Comparison of ENCODE assay signal across 28 mouse cellular contexts in the genomic region with DNA sequence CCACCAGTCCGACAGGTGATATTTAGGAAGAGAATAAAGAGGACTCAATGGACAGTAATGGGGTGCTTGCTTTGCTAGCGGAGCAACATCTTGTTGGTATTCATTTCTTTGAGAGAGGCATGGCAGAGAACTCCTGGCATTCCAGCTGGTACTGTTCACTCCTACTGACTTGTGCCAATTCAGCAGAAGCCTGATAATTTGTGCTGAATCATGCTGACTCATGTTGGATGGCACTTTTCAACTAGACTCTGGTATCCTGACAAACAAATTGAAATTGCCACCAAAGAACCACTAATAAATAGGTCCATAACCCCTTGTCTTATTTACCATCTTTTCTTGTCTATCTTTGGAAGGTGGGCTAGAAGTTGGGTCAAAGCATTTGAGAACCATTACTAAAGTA. TPM values are rescaled to one million over a fixed set of nuclear protein-coding genes. Genes with fewer than 3 reads are reported as not detected.
DNase-seq lines count a peak whose midpoint lies in the region; ATAC-seq and TF ChIP-seq lines count a peak whose summit lies in the region.
"Had no signal": no experiment of that assay in that cellular context is flagged by ENCODE, and none has a peak within 500 bp of the region (broad histone marks: within the 10 kb centered on the region; RNA-seq: fewer than 3 reads in every experiment).

No protein-coding gene starts in this region.

- no peak overlapping the region for H3K9ac ChIP-seq in liver, embryonic 14.5 days (replicated peaks)
- no peak overlapping the region for H3K9ac ChIP-seq in liver, embryonic 11.5 days (ENCODE audit: low read depth, low read length)
- H3K9ac ChIP-seq in ES-E14 (ENCODE audit: insufficient read depth, low read depth, low read length, poor library complexity, severe bottlenecking) = no peak overlapping the region
- H3K9ac ChIP-seq: embryonic facial prominence, embryonic 15.5 days; forebrain, embryonic 15.5 days; limb, embryonic 15.5 days; lung, embryonic 15.5 days had no signal

- no peaks in the 10 kb centered on the region for H3K4me1 ChIP-seq in liver, embryonic 14.5 days (replicated peaks; ENCODE audit: control insufficient read depth in 2 of 2, insufficient read depth in 2 of 2, low read length in 1 of 2)
- H3K4me1 ChIP-seq in liver, embryonic 11.5 days (replicated peaks; ENCODE audit: control insufficient read depth, insufficient read depth, low read length) = no peaks in the 10 kb centered on the region
- no peaks in the 10 kb centered on the region for H3K4me1 ChIP-seq in ES-E14 (ENCODE audit: control insufficient read depth in 2 of 2, insufficient read depth in 2 of 2, low read length in 2 of 2, poor library complexity in 1 of 2)
- H3K4me1 ChIP-seq: embryonic facial prominence, embryonic 10.5 days; embryonic facial prominence, embryonic 15.5 days; forebrain, embryonic 15.5 days; limb, embryonic 10.5 days; limb, embryonic 15.5 days; lung, embryonic 15.5 days had no signal

- H3K36me3 ChIP-seq in liver, embryonic 14.5 days (replicated peaks; ENCODE audit: control insufficient read depth, insufficient read depth, low read depth) = no peaks in the 10 kb centered on the region
- no peaks in the 10 kb centered on the region for H3K36me3 ChIP-seq in liver, embryonic 11.5 days (ENCODE audit: control insufficient read depth, insufficient read depth, low read length)
- H3K36me3 ChIP-seq in ES-E14 (ENCODE audit: control insufficient read depth, insufficient read depth, low read length, poor library complexity, severe bottlenecking) = no peaks in the 10 kb centered on the region
- H3K36me3 ChIP-seq: embryonic facial prominence, embryonic 10.5 days; embryonic facial prominence, embryonic 15.5 days; forebrain, embryonic 15.5 days; limb, embryonic 10.5 days; limb, embryonic 15.5 days; lung, embryonic 15.5 days had no signal

- DNase-seq in liver, embryonic 14.5 days (ENCODE audit: low read depth in 3 of 3, low spot score in 3 of 3) = peak; percentile 0 to 13 (median 7)
- DNase-seq in liver, embryonic 11.5 days (ENCODE audit: low spot score) = no peak
- peak; percentile 6 for DNase-seq in ES-E14 (ENCODE audit: low read depth, low spot score)
- DNase-seq in brain, adult 2 months (ENCODE audit: low read depth, low spot score) = peak; percentile 6
- no peak for DNase-seq in adrenal gland, postnatal 14 days
- DNase-seq in urinary bladder, postnatal 14 days (ENCODE audit: low spot score) = no peak
- DNase-seq: adrenal gland, postnatal 10 days; cerebellum, adult 8-10 months; cerebellum, postnatal 25 days; gastrocnemius, postnatal 10 days; heart, postnatal 14 days; kidney, adult 2 months; kidney, postnatal 4 days; layer of hippocampus, adult 9-11 months; right cerebral cortex, adult 18-20 months; spleen, adult 18-20 months; thymus, postnatal 14 days had no signal

- no peaks in the 10 kb centered on the region for H3K9me3 ChIP-seq in liver, embryonic 14.5 days (ENCODE audit: control insufficient read depth, low read length)
- no peaks in the 10 kb centered on the region for H3K9me3 ChIP-seq in liver, embryonic 11.5 days (ENCODE audit: control insufficient read depth, low read length)
- no peaks in the 10 kb centered on the region for H3K9me3 ChIP-seq in ES-E14 (ENCODE audit: control insufficient read depth, insufficient read depth, low read depth, low read length)
- H3K9me3 ChIP-seq: embryonic facial prominence, embryonic 10.5 days; embryonic facial prominence, embryonic 15.5 days; forebrain, embryonic 15.5 days; limb, embryonic 10.5 days; limb, embryonic 15.5 days; lung, embryonic 15.5 days had no signal

- no peaks in the 10 kb centered on the region for H3K27me3 ChIP-seq in liver, embryonic 14.5 days (ENCODE audit: control insufficient read depth, insufficient read depth, low read length)
- H3K27me3 ChIP-seq in liver, embryonic 11.5 days (replicated peaks; ENCODE audit: control insufficient read depth, insufficient read depth, low read length) = no peaks in the 10 kb centered on the region
- H3K27me3 ChIP-seq: embryonic facial prominence, embryonic 15.5 days; forebrain, embryonic 15.5 days; limb, embryonic 15.5 days; lung, embryonic 15.5 days had no signal

- H3K4me2 ChIP-seq in liver, embryonic 14.5 days (ENCODE audit: low read depth) = no peak overlapping the region
- H3K4me2 ChIP-seq in liver, embryonic 11.5 days = no peak overlapping the region
- H3K4me2 ChIP-seq: embryonic facial prominence, embryonic 15.5 days; forebrain, embryonic 15.5 days; limb, embryonic 15.5 days; lung, embryonic 15.5 days; midbrain, embryonic 11.5 days had no signal

- TF ChIP-seq CTCF in liver, embryonic 14.5 days (IDR thresholded peaks at IDR 0.05; ENCODE audit: low read depth) = no peak

- H3K4me3 ChIP-seq in liver, embryonic 14.5 days (ENCODE audit: insufficient read depth in 1 of 2, low read depth in 2 of 2, low read length in 2 of 2) = no peak overlapping the region
- H3K4me3 ChIP-seq in liver, embryonic 11.5 days (ENCODE audit: low read depth, low read length) = no peak overlapping the region
- H3K4me3 ChIP-seq in ES-E14 (ENCODE audit: insufficient read depth in 1 of 2, low read depth in 1 of 2, low read length in 2 of 2, poor library complexity in 1 of 2, severe bottlenecking in 1 of 2) = no peak overlapping the region
- H3K4me3 ChIP-seq: embryonic facial prominence, embryonic 10.5 days; embryonic facial prominence, embryonic 15.5 days; forebrain, embryonic 15.5 days; limb, embryonic 10.5 days; limb, embryonic 15.5 days; lung, embryonic 15.5 days had no signal

- TF ChIP-seq EP300 in liver, embryonic 14.5 days (IDR thresholded peaks at IDR 0.05; ENCODE audit: low read depth) = no peak

- 67% methylated on average over 2 of the region's 2 CpGs for WGBS in liver, embryonic 14.5 days (ENCODE audit: insufficient replicate concordance)
- WGBS in liver, embryonic 11.5 days = 84% methylated on average over 2 of the region's 2 CpGs

- in situ Hi-C loops in ES-E14 (cut with MboI; ENCODE audit: low sequenced_read_pairs in 2 of 2, unreplicated experiment in 2 of 2) = no loop called here

- no peak for ATAC-seq in liver, embryonic 14.5 days (ENCODE audit: insufficient read depth)
- no peak for ATAC-seq in liver, embryonic 11.5 days (replicated peaks; ENCODE audit: low FRiP score)
- no peak for ATAC-seq in megakaryocyte, adult 5-6 weeks (ENCODE audit: poor library complexity, severe bottlenecking)
- ATAC-seq: forebrain, embryonic 15.5 days; hindbrain, embryonic 16.5 days; midbrain, embryonic 16.5 days had no signal

- no peak overlapping the region for H3K27ac ChIP-seq in liver, embryonic 14.5 days
- no peak overlapping the region for H3K27ac ChIP-seq in liver, embryonic 11.5 days (ENCODE audit: low read depth, low read length)
- H3K27ac ChIP-seq in ES-E14 (ENCODE audit: insufficient read depth, low read depth, low read length, poor library complexity, severe bottlenecking) = no peak overlapping the region
- H3K27ac ChIP-seq: embryonic facial prominence, embryonic 10.5 days; embryonic facial prominence, embryonic 15.5 days; forebrain, embryonic 15.5 days; kidney, postnatal 0 days; limb, embryonic 10.5 days; limb, embryonic 15.5 days; lung, embryonic 15.5 days had no signal

TF ChIP-seq in ES-E14, 5 proteins besides CTCF, POLR2A, EP300 and RAD21:
- TF ChIP-seq MAFK (IDR thresholded peaks at IDR 0.05; ENCODE audit: insufficient read depth, low read depth, low read length) (peak; percentile 68; the same call in 1 of the 2 replicates), CHD2 (IDR thresholded peaks at IDR 0.05; ENCODE audit: low read depth, low read length) (no peak)

RNA-seq across cellular contexts. Expression of gene Amd2, which starts 25.9 kb away (rescaled TPM):
- 0.33 and 0.47 TPM in 2 replicates for polyA plus RNA-seq in liver, embryonic 14.5 days (2012; rRNA removed)
- polyA plus RNA-seq in liver, embryonic 14.5 days (2014; fragmentation: Nextera tagmentation; extraction: Ambion mirVana) = 3.1 and 4.0 TPM in 2 replicates
- polyA plus RNA-seq in liver, embryonic 11.5 days (2014; fragmentation: Nextera tagmentation; extraction: Ambion mirVana) = 6.3 and 6.4 TPM in 2 replicates
- 15.3 and 20.3 TPM in 2 replicates for total RNA-seq in ES-E14 (2012; rRNA removed)
- total RNA-seq in megakaryocyte, adult 5-6 weeks (2015) = 1.1 and 1.6 TPM in 2 replicates
- total RNA-seq in megakaryocyte, adult 5-6 weeks (2017) = 6.1 and 10.6 TPM in 2 replicates
- total RNA-seq in adrenal gland, postnatal 14 days (2021) = 10.8 and 11.7 TPM in 2 replicates

Comparison
In these comparisons a context has a peak if more than half of its experiments do, and no peak if none do; other contexts are left out.
1. DNase-seq: peak in liver, embryonic 14.5 days (3 of 3), ES-E14 (single experiment) and brain, adult 2 months (single experiment); none in liver, embryonic 11.5 days (single experiment), adrenal gland, postnatal 14 days (single experiment) and urinary bladder, postnatal 14 days (single experiment).